Mouse (Mus musculus): ENCODE results near the gene Fbxo34.

GRCm38 (mm10) chr14:47554236-47554635, 104.0 kb downstream of the Fbxo34 start:
- TF ChIP-seq CTCF (IDR thresholded peaks at IDR 0.05; ENCODE audit: borderline replicate concordance, control insufficient read depth, extremely low read depth, insufficient read depth, low read length, poor library complexity) (no peak), POLR2A (IDR thresholded peaks at IDR 0.05; ENCODE audit: control insufficient read depth, extremely low read depth, insufficient read depth, low read length, poor library complexity) (no peak)
